Mouse (Mus musculus) stomach, postnatal 0 days (tissue): Measurements from ENCODE around the gene Ttc29. TPM values are rescaled to one million over a fixed set of nuclear protein-coding genes. Genes with fewer than 3 reads are reported as not detected.

Experiments
- ATAC-seq: fragments of 200-750 bp; cut with Nextera tagmentation; 2 replicates; pipeline ENCODE4 v1.8.0; 2017; ENCODE audit not compliant: low FRiP score, low TSS enrichment
- DNase-seq: peaks from one replicate; pipeline ENCODE4 v3.0.0-alpha.2; 2016; ENCODE audit warnings: low spot score
- H3K27ac ChIP-seq: fragments of 300-500 bp; sonication (generic); replicated peaks from 2 replicates; pipeline ENCODE4 v1.5.1; 2014; ENCODE audit warnings: mild to moderate bottlenecking, control low read depth
- H3K27me3 ChIP-seq: fragments of 300-500 bp; sonication (generic); 2 replicates; pipeline ENCODE4 v1.6.1; 2014; ENCODE audit warnings: low read length; ENCODE audit not compliant: control insufficient read depth, insufficient read depth
- H3K36me3 ChIP-seq: fragments of 300-500 bp; sonication (generic); 2 replicates; pipeline ENCODE4 v1.6.1; 2014; ENCODE audit warnings: low read length, mixed read lengths; ENCODE audit not compliant: control insufficient read depth, insufficient read depth
- H3K4me1 ChIP-seq: fragments of 300-500 bp; sonication (generic); replicated peaks from 2 replicates; pipeline ENCODE4 v1.6.1; 2014; ENCODE audit warnings: antibody characterized with exemption; ENCODE audit not compliant: control insufficient read depth, insufficient read depth
- H3K4me2 ChIP-seq: fragments of 300-500 bp; sonication (generic); replicated peaks from 2 replicates; pipeline ENCODE4 v1.6.1; 2014; ENCODE audit warnings: low read depth, mild to moderate bottlenecking, control low read depth, moderate library complexity
- H3K4me3 ChIP-seq: fragments of 300-500 bp; sonication (generic); 2 replicates; pipeline ENCODE4 v1.5.1; 2014; ENCODE audit warnings: low read depth, low read length, control low read depth
- H3K9ac ChIP-seq: fragments of 300-500 bp; sonication (generic); 2 replicates; pipeline ENCODE4 v1.6.1; 2014; ENCODE audit warnings: mild to moderate bottlenecking, low read length, control low read depth, mixed read lengths
- H3K9me3 ChIP-seq: fragments of 300-500 bp; sonication (generic); 2 replicates; pipeline ENCODE4 v1.6.1; 2016; ENCODE audit warnings: low read length; ENCODE audit not compliant: control insufficient read depth
- CTCF ChIP-seq: IDR thresholded peaks from 2 replicates; pipeline ENCODE4 v1.5.1; 2016; ENCODE audit warnings: antibody characterized with exemption, low read depth, mild to moderate bottlenecking, moderate library complexity
- EP300 ChIP-seq: optimal IDR thresholded peaks from 2 replicates; pipeline ENCODE3; 2016; ENCODE audit warnings: antibody characterized with exemption
- WGBS: fragments of 180-500 bp; shearing (Covaris S2); extraction: QIAGEN DNeasy Blood & Tissue Kit; methylation state at CpG from one replicate; pipeline ENCODE4 v1.1.7; 2014; 5-methylcytosine and 5-hydroxymethylcytosine counted together
- polyA plus RNA-seq: library from polyadenylated mRNA; unstranded; fragments of >200 nt; fragmentation: Nextera tagmentation; extraction: Ambion mirVana; gene quantifications from 2 replicates; pipeline ENCODE4 v1.2.1, GENCODE M21; 2015

Ttc29 gene
- polyA plus RNA-seq, 1 experiment from 2014 or later = not detected

DNA sequence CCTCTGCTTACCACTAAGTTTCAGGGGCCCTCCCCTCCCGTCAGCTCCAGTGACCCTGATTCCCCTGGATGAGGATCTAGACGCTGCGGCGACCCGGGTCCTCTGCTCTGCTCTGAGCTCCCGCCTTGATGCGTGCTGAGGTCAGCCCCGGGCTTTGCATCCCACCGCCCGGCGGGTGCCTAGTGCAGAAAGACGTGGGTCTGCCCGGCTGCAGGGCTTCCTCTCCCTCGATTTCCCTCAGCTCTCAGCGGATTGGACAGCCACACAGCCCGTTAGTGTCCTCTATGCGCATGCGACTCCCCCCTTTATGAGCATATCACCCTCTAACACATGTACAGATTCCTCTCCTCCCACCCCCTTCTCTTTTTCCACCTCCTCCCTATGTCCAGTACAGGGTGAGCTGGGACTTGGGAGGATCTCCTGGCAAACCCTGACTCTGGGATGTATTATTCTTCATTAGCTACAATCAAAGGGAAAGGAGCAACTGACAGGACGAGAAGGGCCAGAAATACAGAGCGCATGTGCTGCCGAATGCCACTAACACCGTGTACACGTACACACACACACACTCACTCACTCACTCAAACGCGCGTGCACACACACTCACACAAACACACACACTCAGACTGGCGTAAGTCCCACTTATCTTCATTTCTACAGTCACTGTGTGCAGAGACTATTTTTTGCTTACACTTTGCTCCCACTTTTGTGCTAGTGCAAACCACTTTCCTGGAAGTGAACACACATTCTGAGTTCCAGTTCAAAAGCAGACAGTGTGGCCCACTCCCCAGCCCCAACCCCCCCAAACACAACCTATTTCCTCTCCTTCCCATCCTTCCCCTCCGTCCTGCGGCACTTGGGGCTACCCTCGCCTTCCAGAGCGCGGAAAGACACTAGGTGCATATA, 224.3 kb downstream of the Ttc29 start:
- DNase-seq (no peak), ATAC-seq (no peak)
- H3K4me1 ChIP-seq = no peaks in the 10 kb centered on the region
- H3K9ac ChIP-seq = no peak overlapping the region
- H3K27me3 ChIP-seq = peaks cover 7% of the 10 kb centered on the region; the same call in 1 of the 2 replicates
- TF ChIP-seq EP300 (no peak), CTCF (no peak)
- H3K4me3 ChIP-seq = no peak overlapping the region
- no peak overlapping the region for H3K4me2 ChIP-seq
- no peak overlapping the region for H3K27ac ChIP-seq
- H3K36me3 ChIP-seq = no peaks in the 10 kb centered on the region
- 4% methylated on average over 32 of the region's 32 CpGs for WGBS
- H3K9me3 ChIP-seq = no peaks in the 10 kb centered on the region

DNA sequence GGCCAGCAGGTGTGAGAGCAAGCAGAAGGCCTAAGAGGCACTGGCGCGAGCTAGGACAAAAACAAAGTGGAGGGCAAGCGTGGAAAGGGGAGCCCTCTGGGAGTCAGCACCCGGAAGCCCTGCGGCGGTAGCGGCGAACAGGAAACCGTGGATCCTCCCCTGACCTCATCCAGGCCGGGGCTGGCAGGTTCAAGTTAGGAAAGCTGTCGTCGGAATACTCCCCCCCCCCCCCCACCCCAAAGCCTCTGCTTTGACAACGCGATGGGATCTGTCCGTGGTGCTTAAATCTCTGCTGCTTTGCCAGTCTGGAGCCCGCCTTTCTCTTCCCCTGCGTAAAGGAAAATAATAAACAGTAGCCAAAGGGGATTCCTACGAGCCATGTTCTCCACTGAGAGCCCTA, 225.0 kb downstream of the Ttc29 start:
- Histone ChIP-seq H3K27ac (no peak overlapping the region), H3K4me1 (no peaks in the 10 kb centered on the region), H3K4me3 (no peak overlapping the region), H3K9me3 (no peaks in the 10 kb centered on the region), H3K27me3 (peaks cover 7% of the 10 kb centered on the region; the same call in 1 of the 2 replicates), H3K9ac (no peak overlapping the region), H3K4me2 (no peak overlapping the region), H3K36me3 (no peaks in the 10 kb centered on the region)
- ATAC-seq (no peak), DNase-seq (peak; percentile 59)
- 0% methylated on average over 18 of the region's 18 CpGs for WGBS
- TF ChIP-seq CTCF = no peak
- TF ChIP-seq EP300 = no peak

DNA sequence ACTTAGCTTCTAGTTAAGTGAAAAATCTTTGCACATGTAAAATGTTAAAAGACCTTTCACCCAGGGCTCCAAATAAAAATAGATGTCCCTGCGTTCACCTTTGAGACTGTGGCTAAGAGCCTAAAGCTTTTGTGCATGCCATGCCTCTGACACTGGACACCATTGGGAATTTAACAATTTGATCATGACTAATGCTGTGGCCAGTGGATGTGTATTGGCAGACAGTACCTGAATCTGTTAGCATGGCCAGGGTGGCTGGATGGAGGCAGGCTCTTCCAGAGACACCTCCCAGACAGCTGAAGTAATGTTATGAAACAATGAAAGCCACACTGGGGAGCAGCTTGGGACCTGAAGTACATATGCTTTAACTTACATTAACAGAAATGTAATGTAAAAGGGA, 229.7 kb downstream of the Ttc29 start:
- 78% methylated on average over 1 of the region's 1 CpGs for WGBS
- DNase-seq = no peak
- TF ChIP-seq CTCF = no peak
- no peak for TF ChIP-seq EP300
- Histone ChIP-seq H3K4me1 (no peaks in the 10 kb centered on the region), H3K36me3 (no peaks in the 10 kb centered on the region), H3K9ac (no peak overlapping the region), H3K4me2 (no peak overlapping the region), H3K27me3 (0 out of 2 replicates have a peak, but pooled peaks cover 2% of the 10 kb centered on the region), H3K4me3 (no peak overlapping the region), H3K9me3 (no peaks in the 10 kb centered on the region), H3K27ac (no peak overlapping the region)
- ATAC-seq = no peak

Other genes starting within 250 kb of the Ttc29 start
- not detected in 2 replicates for gene Pou4f2, start 223.3 kb downstream of the Ttc29 start, polyA plus RNA-seq